In genomic region chr14:72303856-72304255, GRCm38 (mm10) we compare ENCODE assay signal across 10 mouse cellular contexts.
A peak's percentile ranks its signal among the peaks of the same experiment; 100 is the strongest.
DNase-seq lines count a peak whose midpoint lies in the region; ATAC-seq lines count a peak whose summit lies in the region.
"Had no signal": no experiment of that assay in that cellular context is flagged by ENCODE, and none has a peak within 500 bp of the region (broad histone marks: within the 10 kb centered on the region; RNA-seq: fewer than 3 reads in every experiment).

No protein-coding gene starts in this region.

- ATAC-seq in frontal cortex, adult (ENCODE audit: low TSS enrichment), result peak; percentile 59
- ATAC-seq: intestine, embryonic 16.5 days had no signal

- no peak for DNase-seq in frontal cortex, postnatal 25 days (ENCODE audit: low spot score in 2 of 2)
- DNase-seq in lung, postnatal 14 days, result peak; percentile 2
- no peak for DNase-seq in lung, postnatal 4 days
- peak; percentile 22 for DNase-seq in cerebellum, adult 9-10 months
- peak; percentile 30 for DNase-seq in lung, postnatal 36 days
- no peak for DNase-seq in thymus, adult 18-20 months
- DNase-seq in urinary bladder, postnatal 25 days (ENCODE audit: low spot score), result no peak
- DNase-seq: right cerebral cortex, postnatal 4 days had no signal

Comparison
In these comparisons a context has a peak if more than half of its experiments do, and no peak if none do; other contexts are left out.
1. DNase-seq: peak in lung, postnatal 14 days (single experiment), cerebellum, adult 9-10 months (single experiment) and lung, postnatal 36 days (single experiment); none in frontal cortex, postnatal 25 days (0 of 2), lung, postnatal 4 days (0 of 2), thymus, adult 18-20 months (0 of 2) and urinary bladder, postnatal 25 days (single experiment).